Comparison of ENCODE assay signal across 10 mouse cellular contexts in genomic region chr5:127751262-127751975, GRCm38 (mm10).
DNase-seq lines count a peak whose midpoint lies in the region; ATAC-seq and TF ChIP-seq lines count a peak whose summit lies in the region.
"Had no signal": no experiment of that assay in that cellular context is flagged by ENCODE, and none has a peak within 500 bp of the region (broad histone marks: within the 10 kb centered on the region; RNA-seq: fewer than 3 reads in every experiment).

No protein-coding gene starts in this region.

- no peaks in the 10 kb centered on the region for H3K9me3 ChIP-seq in kidney, postnatal 0 days (replicated peaks; ENCODE audit: low read length)
- no peaks in the 10 kb centered on the region for H3K9me3 ChIP-seq in forebrain, embryonic 16.5 days (ENCODE audit: control insufficient read depth, low read length)
- no peaks in the 10 kb centered on the region for H3K9me3 ChIP-seq in midbrain, embryonic 16.5 days (replicated peaks; ENCODE audit: control insufficient read depth, low read length, poor library complexity, severe bottlenecking)

- TF ChIP-seq CTCF in kidney, postnatal 0 days (IDR thresholded peaks at IDR 0.05; ENCODE audit: low read depth) = no peak

- H3K27me3 ChIP-seq in kidney, postnatal 0 days (ENCODE audit: insufficient read depth, low read length) = no peaks in the 10 kb centered on the region
- no peaks in the 10 kb centered on the region for H3K27me3 ChIP-seq in forebrain, embryonic 16.5 days (replicated peaks; ENCODE audit: control insufficient read depth, insufficient read depth, low read length)
- no peaks in the 10 kb centered on the region for H3K27me3 ChIP-seq in midbrain, embryonic 16.5 days (ENCODE audit: control insufficient read depth, insufficient read depth, low read depth, low read length)

- no peak overlapping the region for H3K4me3 ChIP-seq in kidney, postnatal 0 days (replicated peaks; ENCODE audit: low read depth, low read length)
- no peak overlapping the region for H3K4me3 ChIP-seq in forebrain, embryonic 16.5 days (replicated peaks; ENCODE audit: low read length)
- H3K4me3 ChIP-seq in midbrain, embryonic 16.5 days (ENCODE audit: low read depth, low read length) = no peak overlapping the region

- H3K4me2 ChIP-seq in kidney, postnatal 0 days (ENCODE audit: low read length) = peak overlapping the region; percentile 8; the same call in 1 of the 2 replicates
- peak overlapping the region; percentile 25 for H3K4me2 ChIP-seq in forebrain, embryonic 16.5 days (ENCODE audit: low read length)
- H3K4me2 ChIP-seq in midbrain, embryonic 16.5 days (ENCODE audit: low read length) = peak overlapping the region; percentile 23

- no peak overlapping the region for H3K9ac ChIP-seq in kidney, postnatal 0 days (ENCODE audit: low read depth, low read length)
- no peak overlapping the region for H3K9ac ChIP-seq in forebrain, embryonic 16.5 days (replicated peaks; ENCODE audit: low read depth, low read length)
- H3K9ac ChIP-seq in midbrain, embryonic 16.5 days (ENCODE audit: low read depth, low read length) = no peak overlapping the region
- H3K9ac ChIP-seq: liver, embryonic 14.5 days had no signal

- DNase-seq in kidney, postnatal 0 days (ENCODE audit: low spot score) = peak; percentile 73
- no peak for DNase-seq in kidney, adult 18-20 months
- no peak for DNase-seq in urinary bladder, postnatal 25 days (ENCODE audit: low spot score)
- no peak for DNase-seq in lung, postnatal 25 days (ENCODE audit: low spot score)
- DNase-seq in adrenal gland, postnatal 4 days (ENCODE audit: low spot score in 2 of 2) = no peak
- DNase-seq: gastrocnemius, postnatal 14 days had no signal

- no peaks in the 10 kb centered on the region for H3K36me3 ChIP-seq in kidney, postnatal 0 days (ENCODE audit: insufficient read depth, low read length)
- no peaks in the 10 kb centered on the region for H3K36me3 ChIP-seq in forebrain, embryonic 16.5 days (ENCODE audit: control insufficient read depth, insufficient read depth)
- no peaks in the 10 kb centered on the region for H3K36me3 ChIP-seq in midbrain, embryonic 16.5 days (ENCODE audit: control insufficient read depth, insufficient read depth, low read length)

- no peak overlapping the region for H3K27ac ChIP-seq in kidney, postnatal 0 days
- no peak overlapping the region for H3K27ac ChIP-seq in forebrain, embryonic 16.5 days (ENCODE audit: low read length)
- H3K27ac ChIP-seq in midbrain, embryonic 16.5 days (ENCODE audit: low read length) = no peak overlapping the region
- H3K27ac ChIP-seq: liver, embryonic 14.5 days had no signal

- ATAC-seq in kidney, postnatal 0 days (replicated peaks; ENCODE audit: low FRiP score, low read depth) = no peak
- ATAC-seq in common myeloid progenitor, adult 5-6 weeks (replicated peaks; ENCODE audit: low read depth, poor library complexity, severe bottlenecking) = peak; percentile 58
- peak; percentile 88 for ATAC-seq in forebrain, embryonic 16.5 days
- peak; percentile 76 for ATAC-seq in midbrain, embryonic 16.5 days

- WGBS in kidney, postnatal 0 days = 24% methylated on average over 20 of the region's 20 CpGs
- WGBS in forebrain, embryonic 16.5 days = 27% methylated on average over 20 of the region's 20 CpGs
- 23% methylated on average over 20 of the region's 20 CpGs for WGBS in midbrain, embryonic 16.5 days

- H3K4me1 ChIP-seq in kidney, postnatal 0 days (replicated peaks; ENCODE audit: insufficient read depth, low read length) = no peaks in the 10 kb centered on the region
- H3K4me1 ChIP-seq in forebrain, embryonic 16.5 days (replicated peaks; ENCODE audit: control insufficient read depth, insufficient read depth, low read length) = peaks cover 12% of the 10 kb centered on the region; the same call in 1 of the 2 replicates
- H3K4me1 ChIP-seq in midbrain, embryonic 16.5 days (ENCODE audit: control insufficient read depth, insufficient read depth, low read length) = 0 out of 2 replicates have a peak, but pooled peaks cover 4% of the 10 kb centered on the region
